Mouse (Mus musculus): ENCODE results near the gene Gm38392. TPM values are rescaled to one million over a fixed set of nuclear protein-coding genes. Genes with fewer than 3 reads are reported as not detected.

Gm38392 gene
- polyA plus RNA-seq, 1 experiment from 2014 or later = not detected

GRCm38 (mm10) chr3:88226101-88226845 is 60.7 kb downstream of the Gm38392 start:
- Histone ChIP-seq H3K36me3 (replicated peaks; ENCODE audit: control insufficient read depth, insufficient read depth) (peaks cover 82% of the 10 kb centered on the region), H3K27ac (peak overlapping the region; percentile 93), H3K27me3 (ENCODE audit: control insufficient read depth, insufficient read depth, low read length) (no peaks in the 10 kb centered on the region), H3K4me3 (replicated peaks; ENCODE audit: low read length) (no peak overlapping the region), H3K9ac (peak overlapping the region; percentile 48; the same call in 1 of the 2 replicates), H3K4me2 (replicated peaks) (0 out of 2 replicates have a peak overlapping the region, but pooled peaks have one; percentile 3), H3K4me1 (replicated peaks; ENCODE audit: control insufficient read depth, insufficient read depth, low read length) (peaks cover 85% of the 10 kb centered on the region), H3K9me3 (ENCODE audit: control insufficient read depth, low read length) (no peaks in the 10 kb centered on the region)
- 46% methylated on average over 10 of the region's 10 CpGs for WGBS
- DNase-seq (ENCODE audit: low spot score) (no peak), ATAC-seq (ENCODE audit: low FRiP score) (no peak; the same call in 1 of the 2 replicates)

GRCm38 (mm10) chr3:88224929-88225328 is 62.1 kb downstream of the Gm38392 start:
- WGBS = 47% methylated on average over 2 of the region's 2 CpGs
- H3K4me2 ChIP-seq (replicated peaks) = peak overlapping the region; percentile 6; the same call in 1 of the 2 replicates
- DNase-seq (ENCODE audit: low spot score) = no peak

GRCm38 (mm10) chr3:88222446-88222845 is 64.6 kb downstream of the Gm38392 start:
- H3K27ac ChIP-seq = peak overlapping the region; percentile 93
- peaks cover 74% of the 10 kb centered on the region for H3K4me1 ChIP-seq (replicated peaks; ENCODE audit: control insufficient read depth, insufficient read depth, low read length)
- peak overlapping the region; percentile 94 for H3K4me2 ChIP-seq (replicated peaks)
- DNase-seq (ENCODE audit: low spot score) (no peak), ATAC-seq (ENCODE audit: low FRiP score) (peak; percentile 18; the same call in 1 of the 2 replicates)
- H3K9me3 ChIP-seq (ENCODE audit: control insufficient read depth, low read length) = no peaks in the 10 kb centered on the region
- H3K4me3 ChIP-seq (replicated peaks; ENCODE audit: low read length) = no peak overlapping the region
- peaks cover 69% of the 10 kb centered on the region for H3K36me3 ChIP-seq (replicated peaks; ENCODE audit: control insufficient read depth, insufficient read depth)
- 41% methylated on average over 6 of the region's 6 CpGs for WGBS
- H3K9ac ChIP-seq = peak overlapping the region; percentile 63; the same call in 1 of the 2 replicates
- H3K27me3 ChIP-seq (ENCODE audit: control insufficient read depth, insufficient read depth, low read length) = no peaks in the 10 kb centered on the region

More at GRCm38 (mm10) chr3:88224929-88225328, 62.1 kb downstream of the Gm38392 start:
- Histone ChIP-seq H3K4me1 (replicated peaks; ENCODE audit: control insufficient read depth, insufficient read depth, low read length) (peaks cover 85% of the 10 kb centered on the region), H3K27me3 (ENCODE audit: control insufficient read depth, insufficient read depth, low read length) (no peaks in the 10 kb centered on the region), H3K9ac (peak overlapping the region; percentile 48), H3K36me3 (replicated peaks; ENCODE audit: control insufficient read depth, insufficient read depth) (peaks cover 88% of the 10 kb centered on the region), H3K9me3 (ENCODE audit: control insufficient read depth, low read length) (no peaks in the 10 kb centered on the region), H3K27ac (peak overlapping the region; percentile 93), H3K4me3 (replicated peaks; ENCODE audit: low read length) (no peak overlapping the region)
- ATAC-seq (ENCODE audit: low FRiP score) = no peak

GRCm38 (mm10) chr3:88221519-88222390 is 65.3 kb downstream of the Gm38392 start:
- DNase-seq (ENCODE audit: low spot score) = peak; percentile 81
- WGBS = 17% methylated on average over 12 of the region's 12 CpGs
- peak overlapping the region; percentile 63 for H3K9ac ChIP-seq
- 0 out of 2 replicates have a peak, but pooled peaks cover 3% of the 10 kb centered on the region for H3K27me3 ChIP-seq (ENCODE audit: control insufficient read depth, insufficient read depth, low read length)
- peak overlapping the region; percentile 94 for H3K4me2 ChIP-seq (replicated peaks)
- H3K27ac ChIP-seq = peak overlapping the region; percentile 93
- H3K36me3 ChIP-seq (replicated peaks; ENCODE audit: control insufficient read depth, insufficient read depth) = peaks cover 63% of the 10 kb centered on the region
- no peaks in the 10 kb centered on the region for H3K9me3 ChIP-seq (ENCODE audit: control insufficient read depth, low read length)
- no peak overlapping the region for H3K4me3 ChIP-seq (replicated peaks; ENCODE audit: low read length)
- peaks cover 70% of the 10 kb centered on the region for H3K4me1 ChIP-seq (replicated peaks; ENCODE audit: control insufficient read depth, insufficient read depth, low read length)
- peak; percentile 77 for ATAC-seq (ENCODE audit: low FRiP score)

GRCm38 (mm10) chr3:88220842-88221241 is 66.2 kb downstream of the Gm38392 start:
- DNase-seq (ENCODE audit: low spot score) = no peak
- no peak for ATAC-seq (ENCODE audit: low FRiP score)
- Histone ChIP-seq H3K36me3 (replicated peaks; ENCODE audit: control insufficient read depth, insufficient read depth) (peaks cover 59% of the 10 kb centered on the region), H3K9me3 (ENCODE audit: control insufficient read depth, low read length) (no peaks in the 10 kb centered on the region), H3K27me3 (ENCODE audit: control insufficient read depth, insufficient read depth, low read length) (0 out of 2 replicates have a peak, but pooled peaks cover 3% of the 10 kb centered on the region), H3K27ac (peak overlapping the region; percentile 93), H3K9ac (peak overlapping the region; percentile 63), H3K4me2 (replicated peaks) (peak overlapping the region; percentile 94), H3K4me3 (replicated peaks; ENCODE audit: low read length) (peak overlapping the region; percentile 68; the same call in 1 of the 2 replicates), H3K4me1 (replicated peaks; ENCODE audit: control insufficient read depth, insufficient read depth, low read length) (peaks cover 65% of the 10 kb centered on the region)
- WGBS = 5% methylated on average over 6 of the region's 6 CpGs

- Histone ChIP-seq H3K4me1 (replicated peaks; ENCODE audit: control insufficient read depth, insufficient read depth, low read length) (peaks cover 56% of the 10 kb centered on the region), H3K9me3 (ENCODE audit: control insufficient read depth, low read length) (no peaks in the 10 kb centered on the region), H3K27me3 (ENCODE audit: control insufficient read depth, insufficient read depth, low read length) (0 out of 2 replicates have a peak, but pooled peaks cover 3% of the 10 kb centered on the region), H3K9ac (peak overlapping the region; percentile 63), H3K27ac (peak overlapping the region; percentile 93), H3K4me2 (replicated peaks) (peak overlapping the region; percentile 94), H3K4me3 (replicated peaks; ENCODE audit: low read length) (peak overlapping the region; percentile 68; the same call in 1 of the 2 replicates), H3K36me3 (replicated peaks; ENCODE audit: control insufficient read depth, insufficient read depth) (peaks cover 59% of the 10 kb centered on the region)
- no peak for DNase-seq (ENCODE audit: low spot score)
- no peak for ATAC-seq (ENCODE audit: low FRiP score)
- 12% methylated on average over 9 of the region's 9 CpGs for WGBS
Measured at GRCm38 (mm10) chr3:88219940-88220339, 67.1 kb downstream of the Gm38392 start.

GRCm38 (mm10) chr3:88217679-88218078 is 69.3 kb downstream of the Gm38392 start:
- H3K27ac ChIP-seq = peak overlapping the region; percentile 98
- H3K4me3 ChIP-seq (replicated peaks; ENCODE audit: low read length) = peak overlapping the region; percentile 68
- ATAC-seq (ENCODE audit: low FRiP score) (no peak), DNase-seq (ENCODE audit: low spot score) (no peak)
- H3K9ac ChIP-seq = peak overlapping the region; percentile 96
- H3K36me3 ChIP-seq (replicated peaks; ENCODE audit: control insufficient read depth, insufficient read depth) = peaks cover 41% of the 10 kb centered on the region
- peak overlapping the region; percentile 94 for H3K4me2 ChIP-seq (replicated peaks)
- WGBS = 8% methylated on average over 1 of the region's 2 CpGs
- H3K9me3 ChIP-seq (ENCODE audit: control insufficient read depth, low read length) = no peaks in the 10 kb centered on the region
- 0 out of 2 replicates have a peak, but pooled peaks cover 3% of the 10 kb centered on the region for H3K27me3 ChIP-seq (ENCODE audit: control insufficient read depth, insufficient read depth, low read length)
- peaks cover 35% of the 10 kb centered on the region for H3K4me1 ChIP-seq (replicated peaks; ENCODE audit: control insufficient read depth, insufficient read depth, low read length)

- H3K9me3 ChIP-seq (ENCODE audit: control insufficient read depth, low read length) = no peaks in the 10 kb centered on the region
- H3K4me2 ChIP-seq (replicated peaks) = peak overlapping the region; percentile 94
- DNase-seq (ENCODE audit: low spot score) (no peak), ATAC-seq (ENCODE audit: low FRiP score) (no peak)
- peaks cover 38% of the 10 kb centered on the region for H3K36me3 ChIP-seq (replicated peaks; ENCODE audit: control insufficient read depth, insufficient read depth)
- peaks cover 33% of the 10 kb centered on the region for H3K4me1 ChIP-seq (replicated peaks; ENCODE audit: control insufficient read depth, insufficient read depth, low read length)
- peak overlapping the region; percentile 98 for H3K27ac ChIP-seq
- WGBS = 8% methylated on average over 7 of the region's 7 CpGs
- H3K4me3 ChIP-seq (replicated peaks; ENCODE audit: low read length) = peak overlapping the region; percentile 68
- peak overlapping the region; percentile 96 for H3K9ac ChIP-seq
- H3K27me3 ChIP-seq (ENCODE audit: control insufficient read depth, insufficient read depth, low read length) = 0 out of 2 replicates have a peak, but pooled peaks cover 3% of the 10 kb centered on the region
Measured at GRCm38 (mm10) chr3:88216534-88217326, 70.3 kb downstream of the Gm38392 start.

Data from hindbrain, embryonic 14.5 days (tissue).